Mouse (Mus musculus): ENCODE data around the gene Gpr157. TPM values are rescaled to one million over a fixed set of nuclear protein-coding genes. Genes with fewer than 3 reads are reported as not detected.
A peak's percentile ranks its signal among the peaks of the same experiment; 100 is the strongest.

Gene Gpr157
- total RNA-seq, 4 experiments from 2014 or later = 32.3 to 43.2 (median 36.3) TPM

DNA sequence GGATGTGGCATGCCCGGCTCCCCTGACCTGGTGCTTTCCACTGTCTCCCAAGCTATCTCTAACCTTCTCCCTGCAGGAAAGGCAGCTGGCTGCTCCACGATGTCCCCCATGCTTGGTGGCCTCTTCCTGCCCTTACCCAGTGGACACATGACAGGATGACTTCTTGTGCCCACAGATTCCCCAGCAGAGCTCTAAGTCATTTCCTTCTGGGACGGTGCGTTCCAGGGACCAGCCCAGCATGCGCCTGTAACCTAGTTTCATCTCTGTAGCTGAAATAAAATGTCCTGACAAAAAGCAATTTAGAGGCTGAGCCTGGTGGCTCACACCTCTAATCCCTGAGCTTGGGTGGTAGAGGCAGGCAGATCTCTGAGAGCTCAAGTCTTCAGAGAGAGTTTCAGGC, 19.5 kb downstream of the Gpr157 start:
- no peak for DNase-seq (ENCODE audit: low spot score in 2 of 2)

DNA sequence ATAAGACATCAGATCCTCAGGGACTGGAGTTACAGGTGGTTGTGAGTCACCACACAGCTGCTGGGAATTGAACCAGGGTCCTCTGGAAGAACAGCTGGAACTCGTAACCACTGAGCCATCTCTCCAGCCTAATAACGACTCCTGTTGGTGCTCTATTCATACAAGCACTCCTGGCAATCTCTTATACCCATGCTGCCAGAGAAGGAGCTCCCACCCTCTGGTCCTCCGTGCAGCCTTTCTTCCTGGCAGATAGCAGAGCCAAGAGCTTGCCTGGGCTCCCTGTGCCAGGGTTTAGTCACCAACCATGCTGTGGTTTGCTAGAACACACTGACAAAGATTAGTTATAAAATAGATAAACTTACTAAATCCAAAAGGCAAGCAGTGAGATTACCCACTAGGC, 22.5 kb downstream of the Gpr157 start:
- DNase-seq (ENCODE audit: low spot score in 2 of 2) = no peak

DNA sequence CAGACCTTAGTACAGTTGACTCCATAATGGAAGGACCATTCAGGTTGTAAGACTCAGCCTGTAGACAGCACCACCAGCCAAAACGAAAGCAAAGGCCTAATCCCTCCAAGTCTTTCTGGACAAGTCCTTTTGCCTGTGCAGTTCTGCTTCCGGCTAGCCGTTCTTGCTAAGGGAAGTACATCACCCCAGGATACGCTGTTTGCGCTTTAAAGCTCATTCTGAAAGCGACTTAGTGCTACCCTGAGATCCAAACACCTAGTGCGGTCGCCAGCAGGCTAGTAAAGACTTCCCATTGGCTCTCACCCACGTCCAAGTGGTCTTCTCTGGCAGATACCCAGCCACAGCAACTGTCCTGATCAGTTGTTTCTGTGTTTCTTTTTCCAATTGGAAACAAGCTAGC, 23.2 kb downstream of the Gpr157 start:
- DNase-seq (ENCODE audit: low spot score in 2 of 2) = no peak

DNA sequence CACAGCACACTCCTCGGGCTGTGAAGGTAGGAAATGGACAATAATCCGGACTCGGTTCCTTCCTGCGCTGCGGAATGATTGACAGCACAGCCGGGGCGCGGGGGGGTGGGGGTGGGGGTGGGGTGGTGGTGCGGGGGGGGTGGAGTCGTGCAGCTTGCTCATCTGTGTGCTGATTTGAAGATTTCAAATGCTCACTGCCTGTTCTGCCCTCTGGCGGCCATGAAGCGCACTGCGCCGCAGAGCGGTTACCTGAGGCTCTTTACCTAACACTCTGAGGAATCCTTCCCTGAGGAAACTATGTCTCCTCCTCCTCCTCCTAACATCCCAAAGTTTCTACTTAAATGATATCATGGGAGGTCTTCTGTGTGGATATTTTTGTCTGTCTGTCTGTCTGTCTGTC, 25.7 kb downstream of the Gpr157 start:
- peak; percentile 57 to 68 for DNase-seq (ENCODE audit: low spot score in 2 of 2)

DNA sequence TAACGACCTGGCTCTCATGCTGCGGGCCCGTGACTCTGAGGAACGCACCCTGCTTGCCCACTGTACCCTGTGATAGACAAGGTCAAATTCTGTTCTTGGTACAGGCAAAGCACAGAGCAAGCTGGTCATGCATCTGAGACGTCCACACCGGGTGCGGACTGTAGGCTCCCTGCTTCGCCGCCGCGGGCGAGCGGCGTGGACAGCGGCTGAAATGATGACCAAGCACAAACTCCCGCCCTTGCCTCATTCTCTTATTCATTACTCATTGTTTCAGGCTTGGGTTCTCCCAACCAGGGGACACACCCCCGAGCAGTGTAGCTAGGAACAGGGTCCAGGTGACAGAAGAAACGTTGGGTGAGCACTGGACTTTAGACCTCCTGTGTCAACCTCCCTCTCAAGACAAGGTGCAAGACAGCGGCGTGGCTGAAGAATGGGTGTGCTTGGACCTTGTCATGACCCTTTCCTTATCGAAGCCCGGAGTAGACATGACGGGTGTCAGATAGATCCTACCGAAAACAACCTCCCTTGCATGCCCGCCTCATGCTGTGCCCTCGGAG, 27.4 kb downstream of the Gpr157 start:
- DNase-seq (ENCODE audit: low spot score in 2 of 2) = no peak

DNA sequence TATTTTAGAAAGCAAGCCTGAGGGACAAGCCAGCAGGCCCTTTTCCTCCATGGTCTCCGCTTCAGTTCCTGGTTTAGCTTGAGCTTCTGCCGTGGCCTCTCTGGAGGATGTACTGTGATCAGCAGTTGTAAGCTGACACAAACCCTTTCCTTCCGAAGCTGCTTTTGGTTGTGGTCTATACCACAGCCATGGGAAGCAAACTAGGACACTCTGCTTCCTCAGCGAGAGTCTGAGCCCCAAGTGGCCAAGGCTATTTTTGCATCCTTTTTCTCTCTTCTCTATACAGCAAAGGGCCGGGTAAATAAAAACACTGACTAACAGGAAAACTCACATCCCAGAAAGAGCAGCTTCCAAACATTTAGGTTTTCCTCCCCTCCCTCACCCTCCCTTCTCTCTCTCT, 30.1 kb downstream of the Gpr157 start:
- DNase-seq (ENCODE audit: low spot score in 2 of 2) = no peak

DNA sequence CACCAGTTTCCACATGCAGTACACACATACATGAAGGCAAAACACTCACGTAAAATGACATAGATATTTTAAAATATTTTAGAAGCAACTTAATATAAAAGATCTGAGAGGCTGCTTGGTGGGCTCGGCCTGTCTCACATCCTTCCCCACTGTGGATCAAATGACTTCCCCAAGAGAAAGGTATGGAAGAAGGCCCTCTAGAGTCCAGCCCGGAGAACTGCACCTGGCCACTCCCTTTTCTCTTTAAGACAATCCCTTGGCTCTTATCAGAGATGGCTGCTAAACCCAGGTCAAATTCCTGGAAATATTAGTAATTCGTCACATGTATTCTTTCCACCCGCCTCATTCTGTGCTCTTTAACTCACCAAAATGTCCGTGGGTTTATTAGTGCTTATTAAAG, 31.0 kb downstream of the Gpr157 start:
- no peak for DNase-seq (ENCODE audit: low spot score in 2 of 2)

DNA sequence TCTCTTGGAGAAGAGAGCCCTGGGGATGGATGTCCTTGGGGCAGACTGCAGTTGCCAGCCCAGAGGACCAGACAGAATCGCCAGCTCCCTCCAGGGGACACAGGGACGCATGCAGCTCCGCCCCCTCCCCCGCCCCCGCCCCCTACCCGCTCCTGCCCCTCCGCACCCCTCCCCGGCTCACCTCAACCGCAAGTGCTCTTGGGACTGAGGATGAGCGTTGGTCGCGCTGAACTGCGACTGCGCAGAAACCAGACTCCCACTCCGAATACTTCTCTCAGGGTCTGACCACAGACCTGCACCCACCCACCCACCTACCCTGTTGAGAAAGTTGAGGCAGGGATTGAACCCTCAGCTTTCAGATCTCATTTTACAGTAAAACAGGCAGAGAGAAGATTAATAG, 31.9 kb downstream of the Gpr157 start, which contains the start of gene Slc2a5:
Gene Slc2a5 (plus strand): TSS at position 229 of the 400 bp plus-strand sequence.
- no peak for DNase-seq (ENCODE audit: low spot score in 2 of 2)

DNA sequence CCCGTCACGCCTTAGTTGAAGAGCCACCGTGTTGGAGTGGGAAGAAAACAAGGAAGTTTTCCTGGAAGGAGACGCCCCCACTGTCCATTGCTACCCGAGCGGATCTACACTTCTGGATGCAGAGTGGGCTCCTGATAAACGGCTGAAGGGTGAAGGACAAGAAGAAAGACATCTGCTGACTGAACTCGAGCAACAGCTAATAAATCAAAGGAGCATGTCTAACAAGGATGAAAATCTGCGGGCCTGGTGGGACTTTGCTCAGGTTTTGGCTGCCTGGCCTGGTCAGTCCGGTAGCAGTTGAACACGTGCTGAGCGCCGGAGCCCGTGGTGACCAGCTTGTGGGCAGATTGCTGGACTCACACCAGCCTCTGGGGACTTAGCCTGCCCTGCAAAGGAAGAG, 32.5 kb downstream of the Gpr157 start:
- no peak for DNase-seq (ENCODE audit: low spot score in 2 of 2)

DNA sequence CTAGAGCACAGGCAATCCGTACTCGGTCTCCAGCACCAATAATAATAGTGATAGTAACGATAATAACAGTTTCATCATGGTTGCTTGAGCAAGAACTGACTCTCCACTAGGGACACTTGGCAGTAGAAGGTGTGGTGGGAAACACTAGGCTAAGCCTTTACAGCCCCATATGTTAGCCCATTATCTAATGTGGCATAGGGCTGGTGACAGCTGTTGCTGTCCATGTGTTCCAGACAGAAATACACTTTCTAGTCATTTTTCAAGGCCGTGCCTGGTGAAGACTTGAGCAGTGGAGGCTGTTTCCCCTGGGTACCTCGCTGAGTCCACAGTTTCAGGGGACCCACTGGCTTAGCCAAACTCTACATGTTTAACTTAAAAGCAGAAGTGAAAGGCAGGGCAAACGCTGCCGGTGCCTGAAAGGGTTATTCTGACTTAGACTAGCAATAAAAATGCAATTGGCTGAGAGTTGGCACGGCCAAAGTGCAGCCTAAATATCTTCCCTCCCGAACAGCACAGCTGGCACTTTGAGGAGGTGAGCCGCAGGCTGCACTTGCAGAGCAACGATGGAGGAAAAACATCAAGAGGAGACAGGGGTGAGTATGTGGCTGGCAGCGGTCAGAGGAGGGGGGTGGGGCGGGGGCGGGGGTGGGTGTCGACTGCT, 33.1 kb downstream of the Gpr157 start:
- no peak for DNase-seq (ENCODE audit: low spot score in 2 of 2)

DNA sequence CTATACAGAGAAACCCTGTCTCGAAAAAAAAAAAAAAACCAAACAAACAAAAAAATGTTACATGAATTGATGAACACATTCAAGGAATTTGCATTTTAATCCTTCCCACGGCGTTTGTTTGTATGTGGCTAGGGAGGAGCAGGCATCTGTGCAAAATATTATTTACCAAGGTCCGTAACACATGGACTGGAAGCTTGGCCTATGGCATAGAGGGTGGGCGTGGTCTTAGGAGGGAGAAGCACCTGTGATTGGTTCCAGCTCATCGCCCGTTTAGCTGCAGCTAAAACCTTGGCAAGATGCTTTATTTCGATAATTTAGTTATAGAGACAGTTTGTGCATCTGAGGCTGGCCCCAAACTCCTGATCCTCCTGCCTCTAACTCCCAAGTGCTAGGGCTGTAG, 34.3 kb downstream of the Gpr157 start:
- DNase-seq (ENCODE audit: low spot score in 2 of 2) = no peak

DNA sequence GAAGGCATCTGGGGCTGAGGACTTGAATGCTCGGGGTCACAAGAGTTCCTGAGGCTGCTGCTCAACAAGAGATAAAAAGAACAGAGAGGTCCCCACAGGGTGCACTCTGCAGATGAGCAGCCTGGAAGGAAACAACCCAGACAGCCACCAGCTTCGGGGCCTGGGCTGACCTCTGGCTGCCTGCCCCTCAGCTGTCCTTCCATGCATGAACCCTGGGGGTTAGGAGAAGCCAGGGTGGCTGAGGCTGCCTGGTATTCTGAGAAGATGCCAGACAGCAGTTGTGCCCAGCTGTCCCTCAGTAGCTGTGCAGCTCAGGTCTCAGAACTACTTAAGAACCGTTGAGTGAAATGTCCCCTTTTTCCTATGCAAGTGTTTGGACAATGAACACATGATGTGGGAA, 35.3 kb downstream of the Gpr157 start:
- no peak for DNase-seq (ENCODE audit: low spot score in 2 of 2)

DNA sequence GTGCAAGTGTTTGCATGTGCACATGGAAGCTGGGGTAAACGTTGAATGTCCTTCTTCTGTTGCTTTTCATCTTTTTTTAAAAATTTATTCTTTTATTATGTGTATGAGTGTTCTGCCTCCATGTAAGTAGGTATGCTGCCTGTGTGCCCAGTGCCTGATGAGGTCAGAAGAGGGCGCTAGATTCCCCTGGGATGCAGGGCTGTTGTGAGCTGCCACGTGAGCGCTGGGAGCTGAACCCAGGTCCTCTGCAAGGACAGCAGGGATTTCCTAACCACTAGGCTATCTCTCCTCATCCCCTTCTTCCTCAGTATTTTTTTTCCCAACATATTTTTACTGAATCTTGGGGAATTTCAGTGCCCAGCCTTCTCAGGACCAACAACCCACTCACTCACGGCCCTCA, 39.2 kb downstream of the Gpr157 start:
- DNase-seq (ENCODE audit: low spot score in 2 of 2) = no peak

DNA sequence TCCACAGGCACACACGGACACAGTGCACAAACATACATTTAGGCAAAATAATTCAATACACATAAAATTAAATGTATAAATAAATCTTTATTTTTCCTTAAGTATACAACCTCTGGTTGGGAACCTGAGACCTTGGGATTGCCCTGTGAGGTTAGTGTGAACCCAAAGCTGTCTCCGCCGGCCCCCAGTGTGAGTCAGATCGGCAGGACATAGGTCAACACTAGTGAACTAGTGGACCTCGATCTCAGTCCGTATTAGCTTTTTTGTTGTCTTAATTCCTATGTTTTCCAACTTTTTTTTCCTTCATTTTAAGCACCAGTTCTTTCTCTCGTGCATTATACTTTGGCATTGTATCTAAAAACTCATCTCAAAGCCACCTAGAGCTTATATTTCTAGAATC, 40.7 kb downstream of the Gpr157 start:
- DNase-seq (ENCODE audit: low spot score in 2 of 2) = no peak

DNA sequence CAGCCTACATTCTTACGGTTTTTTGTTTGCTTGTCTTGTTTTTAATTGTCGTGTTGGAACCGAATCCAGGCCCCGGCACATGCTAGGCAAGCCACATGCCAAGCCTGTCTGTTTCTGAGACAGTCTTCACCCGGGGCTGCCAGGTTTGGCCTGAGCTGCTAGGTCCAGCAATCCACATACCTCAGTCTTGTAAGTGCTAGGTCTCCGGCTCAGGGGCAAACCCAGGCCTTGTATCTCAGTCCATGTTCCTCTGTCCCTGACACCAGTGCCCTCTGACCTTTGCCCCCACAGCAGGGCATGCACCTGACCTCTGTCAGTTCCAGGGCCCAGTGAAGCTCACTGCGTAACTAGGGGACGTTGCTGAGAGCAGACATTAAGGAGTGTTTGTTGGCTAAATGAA, 41.4 kb downstream of the Gpr157 start:
- no peak for DNase-seq (ENCODE audit: low spot score in 2 of 2)

DNA sequence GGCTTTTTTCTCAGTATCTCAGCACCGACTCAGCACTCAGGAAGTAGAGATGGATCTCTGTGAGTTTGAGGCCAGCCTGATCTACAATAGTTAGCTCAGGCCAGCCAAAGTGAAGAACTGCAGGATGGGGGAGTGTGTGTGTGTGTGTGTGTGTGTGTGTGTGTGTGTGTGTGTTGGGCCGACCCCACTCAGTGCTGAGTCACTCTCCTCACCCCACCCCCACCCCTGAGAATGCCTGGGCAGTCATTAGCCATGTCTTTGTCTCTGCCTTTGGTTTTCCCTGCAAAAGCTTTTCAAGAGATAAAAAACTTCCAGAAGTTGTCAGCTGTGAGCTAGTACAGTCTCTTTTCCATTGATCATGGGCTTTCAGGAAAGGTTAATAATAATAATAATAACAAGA, 43.5 kb downstream of the Gpr157 start:
- DNase-seq (ENCODE audit: low spot score in 2 of 2) = no peak

DNA sequence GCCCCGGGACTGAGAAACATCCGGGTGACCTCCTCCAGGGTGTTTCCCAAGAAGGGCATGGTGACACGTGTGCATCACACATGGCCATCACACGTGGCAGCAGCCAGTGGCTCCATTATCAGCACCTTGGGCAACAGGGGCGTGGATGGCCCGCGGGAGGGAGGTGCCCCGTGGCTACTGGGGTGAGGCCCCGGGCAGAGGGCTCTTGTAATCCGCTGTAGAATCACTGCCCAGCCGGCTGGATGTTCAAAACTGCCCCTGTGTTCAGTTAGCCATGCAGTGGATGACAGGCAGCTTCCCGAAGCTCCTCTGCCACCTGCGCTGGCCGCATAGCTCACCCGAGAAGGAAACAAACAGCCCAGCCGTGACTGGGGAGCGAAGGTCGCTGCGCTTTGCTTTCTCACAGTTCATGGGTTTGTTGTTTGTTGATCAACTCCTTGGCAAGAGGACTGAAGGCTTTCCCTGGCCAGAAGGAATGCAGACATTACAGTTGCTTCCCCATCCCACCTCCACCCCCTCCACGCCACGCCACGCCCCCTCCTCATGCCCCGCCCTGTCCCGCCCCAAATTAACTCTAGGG, 45.6 kb downstream of the Gpr157 start:
- no peak for DNase-seq (ENCODE audit: low spot score in 2 of 2)

DNA sequence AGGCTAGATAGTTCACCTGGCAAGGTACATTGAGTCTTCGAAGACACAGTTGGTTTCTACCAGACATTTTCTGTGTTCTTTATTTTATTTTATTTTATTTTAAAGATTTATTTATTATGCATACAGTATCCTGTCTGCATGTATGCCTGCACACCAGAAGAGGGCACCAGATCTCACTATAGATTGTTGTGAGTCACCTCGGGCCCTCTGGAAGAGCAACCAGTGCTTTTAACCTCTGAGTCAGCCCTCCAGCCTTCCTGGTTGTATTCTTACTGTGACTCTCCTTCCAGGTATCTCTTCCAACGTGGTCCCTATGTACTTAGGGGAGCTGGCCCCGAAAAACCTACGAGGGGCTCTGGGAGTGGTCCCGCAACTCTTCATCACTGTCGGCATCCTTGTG, 48.1 kb downstream of the Gpr157 start:
- DNase-seq (ENCODE audit: low spot score in 2 of 2) = no peak

DNA sequence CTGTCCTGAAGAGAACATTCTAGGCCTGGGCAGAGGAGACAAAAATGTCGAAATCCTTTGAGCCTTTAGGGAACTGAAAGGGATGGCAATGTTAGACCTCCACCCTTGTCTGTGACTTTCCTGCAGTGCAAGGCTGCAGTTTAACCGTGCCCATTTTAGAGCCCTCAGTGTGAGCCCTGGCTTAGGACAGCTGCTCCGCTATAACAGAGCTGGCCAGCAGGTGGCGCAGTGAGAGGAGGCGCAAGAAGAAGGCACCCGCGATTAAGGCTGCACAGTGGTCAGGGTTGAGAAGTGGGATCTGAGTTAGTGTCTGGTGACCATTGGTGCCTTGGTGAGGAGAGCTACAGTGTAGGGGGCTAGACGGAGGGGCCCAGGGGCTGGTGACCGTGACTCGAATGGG, 49.5 kb downstream of the Gpr157 start:
- DNase-seq (ENCODE audit: low spot score in 2 of 2) = peak; percentile 31 to 51

DNA sequence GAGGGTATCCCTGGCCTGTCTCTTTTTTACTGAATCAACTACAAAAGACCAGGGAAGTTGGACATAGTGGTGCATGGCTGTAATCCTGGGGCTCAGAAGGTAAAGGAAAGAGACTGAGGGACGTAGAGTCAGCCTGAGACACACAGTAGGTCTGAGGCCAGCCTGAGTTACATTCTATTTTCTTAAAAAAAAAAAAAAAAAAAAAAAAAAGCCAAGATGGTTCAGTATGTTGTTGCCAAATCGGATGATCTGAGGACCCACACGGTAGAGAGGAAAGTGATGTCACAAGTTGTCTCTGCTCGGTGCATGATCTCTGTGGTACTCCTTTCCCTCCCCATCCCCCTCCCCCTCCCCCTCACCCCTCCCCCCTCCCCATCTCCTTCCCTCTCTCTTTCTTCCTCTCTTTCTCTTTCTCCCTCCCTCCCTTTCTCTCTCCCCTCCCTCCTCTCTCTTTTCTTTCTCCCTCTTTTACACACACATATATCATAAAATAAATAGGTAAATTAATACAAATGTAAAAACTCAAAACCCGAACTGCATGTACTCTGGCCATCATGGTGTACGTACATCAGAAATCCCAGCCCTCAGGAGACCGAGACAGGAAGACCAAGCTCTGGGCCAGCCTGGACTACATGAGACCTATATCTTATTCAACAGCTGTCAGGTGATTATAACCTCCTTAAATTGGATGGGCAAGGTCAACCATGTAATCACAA, 50.4 kb downstream of the Gpr157 start:
- DNase-seq (ENCODE audit: low spot score in 2 of 2) = no peak

DNA sequence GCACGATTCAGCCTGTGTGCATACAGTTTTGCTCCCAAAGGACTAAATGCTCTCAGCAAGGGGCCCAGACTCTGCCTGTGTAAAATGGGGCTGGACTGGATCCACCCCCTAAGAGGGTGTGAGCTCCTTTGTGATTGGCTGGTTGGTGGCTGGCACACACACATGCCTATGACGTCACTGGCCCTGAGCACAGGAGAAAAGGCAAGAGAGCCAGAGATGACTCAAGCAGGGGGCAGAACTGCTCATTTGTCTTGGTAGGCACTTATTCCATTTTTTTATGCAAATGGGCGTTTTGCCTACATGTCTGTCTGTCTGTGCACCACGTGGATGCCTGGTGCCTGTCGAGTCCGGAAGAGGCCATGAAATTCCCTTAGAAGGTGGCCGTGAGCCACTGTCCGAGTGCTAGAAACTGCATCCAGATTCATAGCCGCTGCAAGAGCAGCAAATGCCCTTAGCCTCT, 50.9 kb downstream of the Gpr157 start:
- DNase-seq (ENCODE audit: low spot score in 2 of 2) = no peak

DNA sequence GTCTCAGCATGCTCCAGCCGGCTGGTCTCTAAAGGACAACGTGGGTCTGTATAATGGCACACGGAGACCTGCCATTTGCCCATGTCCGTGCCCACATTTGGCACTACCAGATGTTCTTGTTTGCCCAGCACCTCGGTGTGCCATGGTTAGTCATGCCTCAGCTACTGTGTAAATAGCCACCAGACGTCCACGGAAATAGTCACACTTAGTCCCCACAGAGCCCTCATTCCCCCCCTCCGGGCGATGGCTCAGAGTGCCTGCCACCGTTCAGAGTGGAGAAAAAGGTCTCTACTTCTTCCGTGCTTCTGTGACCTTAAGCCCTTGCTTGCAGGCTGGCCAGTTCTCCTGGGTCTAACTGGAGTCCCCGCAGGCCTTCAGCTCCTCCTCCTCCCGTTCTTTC, 51.9 kb downstream of the Gpr157 start:
- DNase-seq (ENCODE audit: low spot score in 2 of 2) = no peak

DNA sequence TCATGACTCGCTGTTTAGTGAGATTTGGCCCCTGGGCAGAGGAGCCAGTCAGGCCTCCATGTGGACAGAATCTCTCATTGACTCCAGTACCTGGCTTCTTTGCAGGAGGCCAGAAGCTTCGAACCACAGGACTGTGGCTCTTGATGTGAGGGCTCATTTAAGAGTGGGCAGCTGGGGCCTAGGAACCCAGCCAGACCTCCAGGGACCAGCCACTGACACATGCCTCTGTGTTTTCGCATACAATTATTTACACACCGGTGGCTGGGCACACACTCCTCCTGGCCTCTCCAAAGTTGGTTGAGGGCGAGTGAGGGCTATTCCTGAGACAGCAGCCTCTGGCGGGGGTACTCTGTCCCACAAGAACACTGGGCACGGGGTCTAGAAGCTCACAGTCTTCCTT, 53.2 kb downstream of the Gpr157 start:
- DNase-seq (ENCODE audit: low spot score in 2 of 2) = no peak

All from gastrocnemius, adult 8-10 months (tissue).